Mouse (Mus musculus) liver, postnatal 0 days (tissue): ENCODE data around the gene Sumo2.

Experiments used
- CTCF ChIP-seq: sonication (generic); IDR thresholded peaks from 2 replicates; pipeline ENCODE4 v1.5.1; 2016; ENCODE audit warnings: antibody characterized with exemption, low read depth
- EP300 ChIP-seq: IDR thresholded peaks from 2 replicates; pipeline ENCODE4 v1.6.1; 2016; ENCODE audit warnings: antibody characterized with exemption, low read depth, mild to moderate bottlenecking

DNA sequence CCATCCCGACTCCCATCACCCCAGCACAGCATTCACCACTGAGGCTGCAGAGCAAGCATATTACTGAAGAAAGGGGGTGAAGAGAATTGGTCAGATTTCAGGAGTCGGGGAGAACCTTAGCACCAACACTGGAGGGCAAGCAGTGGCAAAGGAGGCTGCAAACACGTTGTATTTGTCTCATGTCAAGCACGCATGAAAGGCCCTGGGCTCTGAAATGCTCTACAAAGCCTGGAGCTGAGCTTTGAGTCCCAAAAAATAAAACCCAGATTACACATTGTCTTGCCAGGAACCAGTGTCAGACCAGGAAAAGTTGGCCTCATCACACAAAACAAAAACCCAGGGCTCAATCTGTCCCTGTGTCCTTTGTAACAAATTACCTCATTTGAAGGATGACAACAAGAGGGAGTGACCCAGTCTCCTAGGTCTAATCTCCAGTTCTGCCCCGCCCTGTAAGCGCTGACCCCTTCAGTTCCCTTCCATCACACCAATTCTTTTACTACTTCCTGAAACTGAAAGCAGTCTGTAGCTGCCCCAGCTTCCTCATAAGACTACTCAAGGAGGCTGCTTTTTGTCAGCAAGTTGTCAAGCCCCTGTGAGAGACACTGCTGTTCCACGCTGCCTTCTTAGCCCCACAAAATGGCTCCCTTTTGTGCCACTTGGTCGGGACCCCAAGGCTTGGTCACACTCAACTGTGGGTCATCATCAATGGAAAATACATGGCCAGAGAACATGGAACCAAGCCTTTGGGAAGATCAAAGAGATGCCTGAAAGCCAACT, 23.5 kb downstream of the Sumo2 start:
- no peak for TF ChIP-seq CTCF
- no peak for TF ChIP-seq EP300
